Mouse (Mus musculus): ENCODE results near the gene Rnf40. TPM values are rescaled to one million over a fixed set of nuclear protein-coding genes. Genes with fewer than 3 reads are reported as not detected.

Gene Rnf40
- polyA plus RNA-seq, 1 experiment from 2014 or later: 53.3 TPM

Other genes with a start within 250 kb of the Rnf40 start
- 15.6 and 20.1 TPM in 2 replicates for gene Zfp768, start 243.2 kb upstream of the Rnf40 start, polyA plus RNA-seq (2015; fragmentation: Nextera tagmentation; extraction: Ambion mirVana)
- 8.4 and 9.3 TPM in 2 replicates for gene Zfp747, start 212.7 kb upstream of the Rnf40 start, polyA plus RNA-seq (2015; fragmentation: Nextera tagmentation; extraction: Ambion mirVana)
- gene 9130019O22Rik, start 201.6 kb upstream of the Rnf40 start, polyA plus RNA-seq (2015; fragmentation: Nextera tagmentation; extraction: Ambion mirVana): 5.7 and 6.2 TPM in 2 replicates
- gene E430018J23Rik, start 195.1 kb upstream of the Rnf40 start, polyA plus RNA-seq (2015; fragmentation: Nextera tagmentation; extraction: Ambion mirVana): 5.9 and 8.4 TPM in 2 replicates
- 5.1 and 5.2 TPM in 2 replicates for gene Zfp764, start 181.9 kb upstream of the Rnf40 start, polyA plus RNA-seq (2015; fragmentation: Nextera tagmentation; extraction: Ambion mirVana)
- gene Zfp688, start 166.7 kb upstream of the Rnf40 start, polyA plus RNA-seq (2015; fragmentation: Nextera tagmentation; extraction: Ambion mirVana): 34.8 and 35.6 TPM in 2 replicates
- 16.1 and 16.3 TPM in 2 replicates for gene Zfp689, start 139.6 kb upstream of the Rnf40 start, polyA plus RNA-seq (2015; fragmentation: Nextera tagmentation; extraction: Ambion mirVana)
- gene Prr14, start 129.2 kb upstream of the Rnf40 start, polyA plus RNA-seq (2015; fragmentation: Nextera tagmentation; extraction: Ambion mirVana): 47.5 and 52.3 TPM in 2 replicates
- 11.7 and 14.9 TPM in 2 replicates for gene Fbrs, start 109.6 kb upstream of the Rnf40 start, polyA plus RNA-seq (2015; fragmentation: Nextera tagmentation; extraction: Ambion mirVana)
- 50.3 and 68.8 TPM in 2 replicates for gene Srcap, start 76.8 kb upstream of the Rnf40 start, polyA plus RNA-seq (2015; fragmentation: Nextera tagmentation; extraction: Ambion mirVana)
- 20.6 and 21.0 TPM in 2 replicates for gene Gm42715, start 69.2 kb upstream of the Rnf40 start, polyA plus RNA-seq (2015; fragmentation: Nextera tagmentation; extraction: Ambion mirVana)
- gene Tmem265, start 27.4 kb upstream of the Rnf40 start, polyA plus RNA-seq (2015; fragmentation: Nextera tagmentation; extraction: Ambion mirVana): 6.3 and 8.3 TPM in 2 replicates
- 59.4 and 63.2 TPM in 2 replicates for gene Phkg2, start 15.4 kb upstream of the Rnf40 start, polyA plus RNA-seq (2015; fragmentation: Nextera tagmentation; extraction: Ambion mirVana)
- gene Ccdc189, start 172 bp upstream of the Rnf40 start, polyA plus RNA-seq (2015; fragmentation: Nextera tagmentation; extraction: Ambion mirVana): 13.0 and 14.5 TPM in 2 replicates
- gene Zfp629, start 27.0 kb downstream of the Rnf40 start, polyA plus RNA-seq (2015; fragmentation: Nextera tagmentation; extraction: Ambion mirVana): 30.8 and 32.5 TPM in 2 replicates
- 39.2 and 52.2 TPM in 2 replicates for gene Bcl7c, start 120.2 kb downstream of the Rnf40 start, polyA plus RNA-seq (2015; fragmentation: Nextera tagmentation; extraction: Ambion mirVana)
- gene Ctf1, start 124.0 kb downstream of the Rnf40 start, polyA plus RNA-seq (2015; fragmentation: Nextera tagmentation; extraction: Ambion mirVana): 1.6 and 3.0 TPM in 2 replicates
- gene Ctf2, start 143.4 kb downstream of the Rnf40 start, polyA plus RNA-seq (2015; fragmentation: Nextera tagmentation; extraction: Ambion mirVana): 0.14 and 0.17 TPM in 2 replicates
- gene Fbxl19, start 155.8 kb downstream of the Rnf40 start, polyA plus RNA-seq (2015; fragmentation: Nextera tagmentation; extraction: Ambion mirVana): 10.6 and 11.6 TPM in 2 replicates
- 5.9 and 6.1 TPM in 2 replicates for gene Orai3, start 181.0 kb downstream of the Rnf40 start, polyA plus RNA-seq (2015; fragmentation: Nextera tagmentation; extraction: Ambion mirVana)
- gene Setd1a, start 187.9 kb downstream of the Rnf40 start, polyA plus RNA-seq (2015; fragmentation: Nextera tagmentation; extraction: Ambion mirVana): 19.7 and 22.7 TPM in 2 replicates
- not detected in 2 replicates for gene Gm49388, start 196.8 kb downstream of the Rnf40 start, polyA plus RNA-seq (2015; fragmentation: Nextera tagmentation; extraction: Ambion mirVana)
- gene Hsd3b7, start 211.8 kb downstream of the Rnf40 start, polyA plus RNA-seq (2015; fragmentation: Nextera tagmentation; extraction: Ambion mirVana): 8.6 and 9.2 TPM in 2 replicates
- gene Stx4a, start 235.5 kb downstream of the Rnf40 start, polyA plus RNA-seq (2015; fragmentation: Nextera tagmentation; extraction: Ambion mirVana): 15.6 and 24.1 TPM in 2 replicates
- 33.3 and 34.2 TPM in 2 replicates for gene Stx1b, start 235.8 kb downstream of the Rnf40 start, polyA plus RNA-seq (2015; fragmentation: Nextera tagmentation; extraction: Ambion mirVana)

All from midbrain, embryonic 13.5 days (tissue).